Mouse (Mus musculus) CH12F3 (cell line): Measurements from ENCODE around the gene Cmtm8.

Experiments used
- in situ Hi-C: fragments of 300-500 bp; cut with MboI; formaldehyde crosslinking; loops from 2 replicates; pipeline ENCODE4 v1.14.3; 2020; ENCODE audit warnings: low sequenced_read_pairs

Cmtm8 gene

DNA sequence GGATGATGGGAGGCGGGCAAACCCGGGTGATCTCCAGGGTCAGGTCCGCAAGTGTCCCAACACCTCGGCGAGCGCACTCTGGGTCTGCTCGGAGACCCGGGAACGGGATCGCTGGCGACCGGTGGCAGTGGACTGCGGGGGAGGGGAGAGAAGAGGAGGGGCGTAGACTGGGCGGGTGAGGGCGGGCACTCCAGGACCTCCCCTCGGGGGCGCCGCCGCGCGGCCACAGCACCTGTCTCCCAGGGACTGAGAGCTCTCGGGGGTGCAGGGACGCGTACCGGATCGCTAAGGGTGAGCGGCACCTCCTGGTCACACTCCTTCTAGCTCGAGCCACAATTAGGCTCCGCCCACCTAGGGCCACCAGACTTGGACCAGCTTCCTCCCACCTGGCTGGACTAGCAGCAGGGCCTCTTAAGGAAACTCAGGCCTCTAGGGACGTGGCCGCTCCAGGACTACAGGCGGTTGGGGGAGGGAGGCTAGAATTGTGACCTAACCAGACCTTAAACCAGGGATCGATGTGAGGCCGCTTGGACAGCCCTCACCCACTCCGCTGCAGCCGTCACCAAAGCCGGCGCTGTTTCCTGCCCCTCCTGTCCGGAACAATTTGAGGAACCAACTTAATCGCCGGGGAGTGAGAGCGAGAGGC is at the start of gene Cmtm8:
Gene Cmtm8, minus strand, starts transcription at position 140 of the 646 bp plus-strand sequence.
- in situ Hi-C loops = no loop called here

GRCm38 (mm10) chr9:114892974-114893373 is 49.0 kb upstream of the Cmtm8 start:
- in situ Hi-C loops = no loop called here

- in situ Hi-C loops = no loop called here
Measured at GRCm38 (mm10) chr9:114890377-114890776, 46.4 kb upstream of the Cmtm8 start.

- in situ Hi-C loops = loop anchor here (10.0 kb wide), 1 partner anchor 94 kb away; no protein-coding TSS in a partner anchor
Measured at GRCm38 (mm10) chr9:114888856-114889407, 45.0 kb upstream of the Cmtm8 start.

- in situ Hi-C loops = loop anchor here (10.0 kb wide), 1 partner anchor 93 kb away; no protein-coding TSS in a partner anchor
Measured at GRCm38 (mm10) chr9:114887699-114888098, 43.7 kb upstream of the Cmtm8 start.

DNA sequence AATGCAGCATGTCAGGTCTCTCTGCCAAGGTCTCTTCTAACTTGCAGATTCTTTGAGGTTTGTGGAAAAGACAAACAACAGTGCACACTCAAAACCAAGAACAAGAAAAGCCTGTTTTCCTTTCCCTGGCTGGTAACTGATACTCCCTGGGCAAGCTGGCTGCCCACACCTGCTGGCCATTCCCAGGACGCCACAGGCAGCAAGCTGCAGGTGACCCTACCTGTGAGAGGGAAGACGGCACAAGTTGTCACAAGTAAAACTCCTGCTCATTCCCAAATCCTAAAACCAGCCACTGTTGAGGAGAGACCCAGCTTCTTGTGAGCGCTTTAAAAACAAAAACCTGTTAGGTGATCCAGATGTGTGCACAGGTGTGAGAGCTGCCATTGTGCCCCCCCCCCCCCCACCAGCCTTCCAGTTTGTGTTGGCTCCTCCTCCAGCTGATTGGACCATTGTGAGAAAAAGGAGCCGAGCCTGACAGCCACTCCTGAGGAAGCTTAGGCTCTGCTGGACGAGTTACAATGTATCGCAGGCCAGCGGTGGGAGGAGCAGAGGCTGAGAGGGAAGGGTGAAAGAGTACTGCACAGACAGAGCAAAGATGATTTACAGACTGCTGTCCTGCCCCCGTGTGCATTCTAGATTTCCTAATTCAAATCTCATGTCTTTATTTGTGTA is 42.2 kb upstream of the Cmtm8 start:
- in situ Hi-C loops = loop anchor here (10.0 kb wide), 1 partner anchor 91 kb away; no protein-coding TSS in a partner anchor

- in situ Hi-C loops = loop anchor here (10.0 kb wide), 1 partner anchor 91 kb away; no protein-coding TSS in a partner anchor
Measured at GRCm38 (mm10) chr9:114885564-114885963, 41.6 kb upstream of the Cmtm8 start.

- in situ Hi-C loops = loop anchor here (10.0 kb wide), 1 partner anchor 87 kb away; no protein-coding TSS in a partner anchor
Measured at GRCm38 (mm10) chr9:114881977-114882376, 38.0 kb upstream of the Cmtm8 start.

GRCm38 (mm10) chr9:114855327-114855726 is 11.4 kb upstream of the Cmtm8 start:
- in situ Hi-C loops = no loop called here

DNA sequence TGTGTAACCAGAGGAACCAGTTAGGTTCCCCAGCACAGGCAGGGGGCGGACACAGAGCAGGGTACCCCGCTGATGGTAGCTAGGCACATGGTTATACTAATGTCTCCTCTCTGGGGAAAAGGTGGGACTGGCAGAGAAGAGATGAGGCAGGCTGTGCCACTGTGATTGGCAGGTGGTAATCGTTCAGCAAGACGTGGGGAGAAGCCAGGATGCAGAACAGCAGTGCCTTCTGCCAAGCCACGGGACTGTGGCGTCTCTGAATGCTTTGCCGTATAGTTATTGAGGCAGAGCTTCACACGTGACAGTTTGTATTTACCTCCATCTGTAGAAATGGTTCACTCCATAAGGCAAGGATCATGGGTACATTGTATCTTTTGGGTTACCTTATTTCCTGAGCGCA is 10.7 kb upstream of the Cmtm8 start:
- in situ Hi-C loops = no loop called here

- in situ Hi-C loops = no loop called here
Measured at GRCm38 (mm10) chr9:114853336-114853735, 9.4 kb upstream of the Cmtm8 start.

- in situ Hi-C loops = no loop called here
Measured at GRCm38 (mm10) chr9:114851419-114852190, 7.6 kb upstream of the Cmtm8 start.

GRCm38 (mm10) chr9:114843634-114844016 is 331 bp downstream of the Cmtm8 start:
- in situ Hi-C loops = no loop called here

GRCm38 (mm10) chr9:114842886-114843285 is 1.1 kb downstream of the Cmtm8 start:
- in situ Hi-C loops = no loop called here

DNA sequence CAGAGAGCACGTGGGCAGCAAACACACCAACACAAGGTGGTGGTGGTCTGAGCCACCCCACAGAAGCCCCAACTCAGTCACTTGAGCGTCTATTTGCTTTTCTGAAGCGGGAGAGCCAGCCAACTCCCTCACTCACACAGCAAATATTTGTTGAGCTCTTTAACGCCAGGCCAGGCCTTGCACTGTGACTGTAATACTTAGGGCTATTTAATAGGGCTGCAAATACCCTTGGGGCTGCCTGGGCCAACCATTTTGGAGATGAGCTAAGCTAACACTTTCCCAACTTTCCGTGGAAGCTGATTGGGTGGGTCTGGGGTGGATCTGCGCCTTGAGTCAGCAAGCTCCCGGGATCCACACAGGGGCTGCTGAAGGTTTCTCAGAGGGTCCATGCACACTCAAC is 1.7 kb downstream of the Cmtm8 start:
- in situ Hi-C loops = no loop called here

DNA sequence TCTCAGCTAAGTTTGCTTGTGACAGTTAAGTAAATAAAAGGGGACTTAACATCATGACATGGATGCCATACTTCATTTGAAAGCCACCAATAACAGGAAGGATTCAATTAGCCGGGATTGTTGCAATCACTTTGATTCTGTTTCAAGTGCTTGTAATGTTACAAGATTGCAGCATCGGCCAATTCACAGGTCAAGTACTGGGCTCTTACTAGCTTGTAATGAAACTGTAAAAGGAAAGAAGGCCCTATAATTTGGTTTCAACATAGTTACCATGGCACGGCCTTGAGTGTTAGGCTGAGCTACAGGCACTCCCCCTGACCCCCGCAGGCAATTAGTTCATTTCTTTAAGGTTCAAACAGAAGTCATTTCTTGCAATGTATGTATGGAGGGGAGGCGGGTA is 5.1 kb downstream of the Cmtm8 start:
- in situ Hi-C loops = no loop called here

- in situ Hi-C loops = no loop called here
Measured at GRCm38 (mm10) chr9:114831527-114831926, 12.4 kb downstream of the Cmtm8 start.

DNA sequence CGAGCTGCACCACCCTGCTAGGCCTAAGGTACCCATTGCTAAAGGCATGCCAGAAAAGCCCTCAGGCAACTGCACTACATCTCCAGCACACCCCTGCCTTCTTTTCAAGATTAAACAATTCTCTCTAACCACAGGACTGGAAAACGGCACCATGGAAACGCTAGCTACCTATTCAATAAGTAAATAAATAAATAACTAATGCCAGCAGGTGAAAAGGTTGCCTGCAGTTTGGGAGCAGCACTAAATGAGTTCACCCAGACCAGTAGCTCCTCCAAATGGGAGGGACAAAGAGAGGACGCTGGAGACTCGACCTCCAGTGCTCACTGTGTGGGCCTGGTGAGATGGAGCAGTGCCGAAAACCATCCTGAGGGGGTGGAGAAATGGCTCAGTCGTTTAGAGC is 13.6 kb downstream of the Cmtm8 start:
- in situ Hi-C loops = no loop called here

- in situ Hi-C loops = no loop called here
Measured at GRCm38 (mm10) chr9:114829669-114830068, 14.3 kb downstream of the Cmtm8 start.

- in situ Hi-C loops = no loop called here
Measured at GRCm38 (mm10) chr9:114828377-114828776, 15.6 kb downstream of the Cmtm8 start.

GRCm38 (mm10) chr9:114827242-114827852 is 16.6 kb downstream of the Cmtm8 start:
- in situ Hi-C loops = no loop called here
